ENCODE assay signal across 9 mouse cellular contexts in the genomic region with DNA sequence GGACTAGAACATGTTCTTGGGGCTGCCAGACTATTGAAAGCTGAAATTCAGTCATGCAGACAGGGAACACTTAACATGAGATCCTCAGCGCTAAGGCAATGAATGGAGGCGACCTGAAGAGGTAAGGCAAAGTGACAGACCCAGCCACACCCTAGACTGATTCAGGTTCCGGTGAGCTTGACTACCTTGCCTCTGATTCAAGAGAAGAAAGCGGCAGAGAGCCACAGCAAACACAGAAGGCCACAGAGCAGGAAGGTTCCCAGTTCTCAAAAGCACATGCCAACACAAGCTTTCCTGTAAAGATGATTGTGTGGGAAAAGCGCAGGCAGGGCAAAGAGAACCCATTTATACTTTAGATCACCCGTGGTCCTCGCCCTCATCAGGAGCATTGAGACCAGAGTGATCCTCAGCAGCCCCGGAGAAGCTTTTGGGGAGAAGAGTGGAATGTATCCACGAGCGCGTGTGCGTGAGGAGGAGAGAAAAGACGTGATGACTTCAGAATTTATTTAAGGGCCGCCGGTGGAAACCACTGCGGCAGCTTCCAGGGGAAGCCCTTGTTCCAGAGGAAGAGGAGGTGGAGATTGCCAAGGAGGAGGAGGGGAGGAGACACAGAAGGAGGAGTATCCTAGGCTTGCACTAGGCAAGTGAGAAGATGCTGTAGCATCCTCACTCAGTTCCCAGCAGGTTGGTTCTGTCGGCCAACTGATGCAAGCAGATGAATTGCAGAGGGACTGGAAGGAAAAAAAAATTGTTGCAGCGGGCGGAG. TPM values are rescaled to one million over a fixed set of nuclear protein-coding genes. Genes with fewer than 3 reads are reported as not detected.
DNase-seq lines count a peak whose midpoint lies in the region; ATAC-seq and TF ChIP-seq lines count a peak whose summit lies in the region.
"Had no signal": no experiment of that assay in that cellular context is flagged by ENCODE, and none has a peak within 500 bp of the region (broad histone marks: within the 10 kb centered on the region; RNA-seq: fewer than 3 reads in every experiment).

No protein-coding gene starts in this region.

- H3K9me3 ChIP-seq in intestine, embryonic 15.5 days: no peaks in the 10 kb centered on the region
- H3K9me3 ChIP-seq in midbrain, embryonic 15.5 days: no peaks in the 10 kb centered on the region

- peaks cover 13% of the 10 kb centered on the region; the same call in 1 of the 2 replicates for H3K4me1 ChIP-seq in intestine, embryonic 15.5 days (replicated peaks)
- peaks cover 11% of the 10 kb centered on the region for H3K4me1 ChIP-seq in midbrain, embryonic 15.5 days

- 4% methylated on average over 19 of the region's 19 CpGs for WGBS in intestine, embryonic 15.5 days
- 1% methylated on average over 19 of the region's 19 CpGs for WGBS in midbrain, embryonic 15.5 days

- H3K27me3 ChIP-seq in intestine, embryonic 15.5 days (replicated peaks): peaks cover 15% of the 10 kb centered on the region; the same call in 1 of the 2 replicates
- no peaks in the 10 kb centered on the region for H3K27me3 ChIP-seq in midbrain, embryonic 15.5 days (replicated peaks)

- peak overlapping the region; percentile 85 for H3K4me2 ChIP-seq in intestine, embryonic 15.5 days (replicated peaks)
- H3K4me2 ChIP-seq in midbrain, embryonic 15.5 days: peak overlapping the region; percentile 65

- no peak overlapping the region for H3K9ac ChIP-seq in intestine, embryonic 15.5 days
- H3K9ac ChIP-seq in midbrain, embryonic 15.5 days: peak overlapping the region; percentile 75

- peak; percentile 14 for DNase-seq in Muller cell, postnatal 12 days (ENCODE audit: inconsistent ontology term)
- peak; percentile 87 for DNase-seq in cerebellum, postnatal 14 days
- DNase-seq in frontal cortex, postnatal 25 days (ENCODE audit: low spot score in 2 of 2): peak; percentile 59 to 64
- DNase-seq in left cerebral cortex, adult 2 months (ENCODE audit: extremely low spot score in 1 of 2, low spot score in 2 of 2): peak; percentile 71 to 78
- no peak for DNase-seq in spleen, adult 12 weeks (ENCODE audit: low spot score)
- DNase-seq in B cell, adult 2 months: no peak

- intact Hi-C loops in left cerebral cortex, adult 2 months (cut with DNase I): loop anchor here (1.0 to 5.0 kb wide), 4 partner anchors 54 to 347 kb away; no protein-coding TSS in a partner anchor

- H3K36me3 ChIP-seq in intestine, embryonic 15.5 days: no peaks in the 10 kb centered on the region
- H3K36me3 ChIP-seq in midbrain, embryonic 15.5 days (replicated peaks): no peaks in the 10 kb centered on the region

- H3K27ac ChIP-seq in intestine, embryonic 15.5 days: no peak overlapping the region
- peak overlapping the region; percentile 87 for H3K27ac ChIP-seq in left cerebral cortex, adult 2 months
- peak overlapping the region; percentile 93 for H3K27ac ChIP-seq in midbrain, embryonic 15.5 days

- no peak for ATAC-seq in intestine, embryonic 15.5 days
- ATAC-seq in midbrain, embryonic 15.5 days (replicated peaks): peak; percentile 95

- H3K4me3 ChIP-seq in intestine, embryonic 15.5 days (replicated peaks): peak overlapping the region; percentile 48
- H3K4me3 ChIP-seq in left cerebral cortex, adult 2 months: peak overlapping the region; percentile 77
- peak overlapping the region; percentile 68 for H3K4me3 ChIP-seq in midbrain, embryonic 15.5 days

- TF ChIP-seq CTCF in left cerebral cortex, adult 2 months (IDR thresholded peaks at IDR 0.05): no peak

RNA-seq across cellular contexts. Expression of a gene that starts 1.0 kb away (rescaled TPM):
- polyA plus RNA-seq in intestine, embryonic 15.5 days (2015; fragmentation: Nextera tagmentation; extraction: Ambion mirVana): 0.63 and 0.74 TPM in 2 replicates
- total RNA-seq in left cerebral cortex, adult 2 months (2021): 10 to 100 TPM; 80.7 to 86.8 TPM
- polyA plus RNA-seq in midbrain, embryonic 15.5 days (2015; fragmentation: Nextera tagmentation; extraction: Ambion mirVana): 28.2 and 30.8 TPM in 2 replicates
- total RNA-seq: MEL had no signal

Comparison
In these comparisons a context has a peak if more than half of its experiments do, and no peak if none do; other contexts are left out.
1. DNase-seq: peak in Muller cell, postnatal 12 days (single experiment), cerebellum, postnatal 14 days (2 of 2), frontal cortex, postnatal 25 days (2 of 2) and left cerebral cortex, adult 2 months (2 of 2); none in spleen, adult 12 weeks (single experiment) and B cell, adult 2 months (0 of 2).
2. RNA of a gene that starts 1.0 kb away (polyA plus RNA-seq): 28.2 to 30.8 TPM in midbrain, embryonic 15.5 days; 0.63 to 0.74 TPM in intestine, embryonic 15.5 days; every median in the first group is over 10 times any median in the second.
3. Peak in every context shown above with its lines, with median percentiles within 50 percentile points of each other: H3K4me3 ChIP-seq.